Mouse (Mus musculus): ENCODE results near the gene Pkp4. TPM values are rescaled to one million over a fixed set of nuclear protein-coding genes. Genes with fewer than 3 reads are reported as not detected.

The Pkp4 gene
- polyA plus RNA-seq, 1 experiment from 2014 or later: 32.4 TPM

GRCm38 (mm10) chr2:59184107-59185064 is 23.7 kb downstream of the Pkp4 start:
- Histone ChIP-seq H3K27ac (replicated peaks) (no peak overlapping the region), H3K4me1 (peaks cover 30% of the 10 kb centered on the region), H3K36me3 (peaks cover 17% of the 10 kb centered on the region), H3K4me3 (no peak overlapping the region), H3K27me3 (replicated peaks) (no peaks in the 10 kb centered on the region), H3K4me2 (no peak overlapping the region), H3K9me3 (no peaks in the 10 kb centered on the region), H3K9ac (no peak overlapping the region)
- no peak for ATAC-seq (ENCODE audit: extremely low read depth, insufficient number of reproducible peaks, low FRiP score, low TSS enrichment)
- 88% methylated on average over 11 of the region's 11 CpGs for WGBS

DNA sequence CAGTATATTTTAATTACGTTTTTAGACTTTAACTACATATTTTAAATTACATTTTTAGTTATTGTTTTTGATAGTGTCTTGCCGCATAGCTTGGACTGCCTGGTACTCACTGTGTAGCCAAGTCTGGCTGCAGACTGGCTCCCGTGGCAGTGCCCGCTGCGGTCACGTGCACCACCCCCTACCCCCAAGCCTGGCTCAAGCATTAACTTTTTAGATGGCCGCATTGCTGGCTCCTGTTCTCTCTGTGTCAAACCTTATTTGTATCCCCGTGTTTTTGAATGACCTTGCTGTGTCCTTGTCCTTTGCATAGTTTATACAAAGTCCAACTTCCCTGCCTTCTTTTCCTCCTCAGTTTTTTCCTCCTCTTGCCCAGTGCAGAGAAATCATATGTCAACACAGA is 25.5 kb downstream of the Pkp4 start:
- H3K4me1 ChIP-seq: peaks cover 38% of the 10 kb centered on the region
- WGBS: 90% methylated on average over 8 of the region's 8 CpGs
- no peak overlapping the region for H3K4me3 ChIP-seq
- H3K9me3 ChIP-seq: no peaks in the 10 kb centered on the region
- H3K27me3 ChIP-seq (replicated peaks): no peaks in the 10 kb centered on the region
- no peak for ATAC-seq (ENCODE audit: extremely low read depth, insufficient number of reproducible peaks, low FRiP score, low TSS enrichment)
- no peak overlapping the region for H3K27ac ChIP-seq (replicated peaks)
- H3K36me3 ChIP-seq: peaks cover 17% of the 10 kb centered on the region
- H3K9ac ChIP-seq: no peak overlapping the region
- H3K4me2 ChIP-seq: no peak overlapping the region

- no peak overlapping the region for H3K4me3 ChIP-seq
- no peaks in the 10 kb centered on the region for H3K27me3 ChIP-seq (replicated peaks)
- no peak for ATAC-seq (ENCODE audit: extremely low read depth, insufficient number of reproducible peaks, low FRiP score, low TSS enrichment)
Observed at GRCm38 (mm10) chr2:59186966-59187365, 26.3 kb downstream of the Pkp4 start.

DNA sequence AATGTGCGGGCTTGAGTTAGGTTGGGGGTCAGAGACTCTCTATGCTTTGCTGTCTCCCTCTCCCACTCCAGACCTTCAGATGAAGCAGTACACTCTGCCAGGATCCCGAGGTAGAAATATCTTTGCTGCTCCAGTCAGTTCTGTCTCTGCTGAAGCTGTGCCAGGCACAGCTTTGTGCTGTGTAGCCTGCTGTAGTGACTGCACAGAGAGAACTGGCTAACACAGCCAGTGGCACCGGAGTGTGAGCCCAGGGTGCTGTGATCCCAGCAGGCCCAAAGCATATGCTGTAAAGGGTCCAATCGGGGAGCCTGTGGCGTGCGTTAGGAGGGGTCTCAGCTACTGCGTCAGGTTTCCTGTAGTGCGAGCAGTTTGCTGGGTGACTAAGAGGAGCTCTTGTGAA is 27.7 kb downstream of the Pkp4 start:
- H3K4me2 ChIP-seq: no peak overlapping the region
- H3K27ac ChIP-seq (replicated peaks): no peak overlapping the region
- no peaks in the 10 kb centered on the region for H3K27me3 ChIP-seq (replicated peaks)
- WGBS: 78% methylated on average over 8 of the region's 8 CpGs
- H3K4me3 ChIP-seq: no peak overlapping the region
- peaks cover 53% of the 10 kb centered on the region for H3K4me1 ChIP-seq
- H3K9me3 ChIP-seq: no peaks in the 10 kb centered on the region
- no peak overlapping the region for H3K9ac ChIP-seq
- no peak for ATAC-seq (ENCODE audit: extremely low read depth, insufficient number of reproducible peaks, low FRiP score, low TSS enrichment)
- H3K36me3 ChIP-seq: peaks cover 17% of the 10 kb centered on the region

More at GRCm38 (mm10) chr2:59186966-59187365, 26.3 kb downstream of the Pkp4 start:
- Histone ChIP-seq H3K4me1 (peaks cover 40% of the 10 kb centered on the region), H3K9me3 (no peaks in the 10 kb centered on the region), H3K9ac (no peak overlapping the region), H3K4me2 (no peak overlapping the region), H3K36me3 (peaks cover 17% of the 10 kb centered on the region), H3K27ac (replicated peaks) (no peak overlapping the region)
- WGBS: 91% methylated on average over 6 of the region's 6 CpGs

DNA sequence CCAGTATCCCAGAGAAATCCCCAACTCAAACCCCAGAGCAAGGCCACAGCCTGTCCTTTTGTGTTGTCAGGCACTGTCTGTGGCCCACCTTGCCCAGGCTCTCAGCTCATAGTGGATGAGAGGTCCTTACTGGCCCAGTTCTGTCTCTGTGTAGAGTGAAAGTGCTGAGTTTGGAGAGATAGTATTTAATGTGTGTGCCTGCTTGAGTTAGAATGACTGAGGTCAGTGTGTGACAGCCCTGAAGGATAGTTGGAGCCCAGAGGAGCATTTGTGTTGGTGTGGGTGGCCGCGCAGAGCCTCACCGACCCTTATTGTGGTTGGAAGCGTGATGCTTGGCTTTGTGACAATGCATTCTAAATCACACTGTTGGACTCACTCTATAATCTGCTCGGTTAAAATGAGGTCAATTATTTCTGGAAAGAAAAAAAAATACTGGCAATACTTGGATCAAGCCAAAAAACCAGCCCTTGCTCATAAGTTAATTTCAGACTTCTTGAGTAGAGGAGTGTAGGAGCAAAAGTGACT is 29.1 kb downstream of the Pkp4 start:
- no peaks in the 10 kb centered on the region for H3K27me3 ChIP-seq (replicated peaks)
- no peak overlapping the region for H3K9ac ChIP-seq
- 63% methylated on average over 5 of the region's 5 CpGs for WGBS
- peaks cover 59% of the 10 kb centered on the region for H3K4me1 ChIP-seq
- H3K36me3 ChIP-seq: peaks cover 17% of the 10 kb centered on the region
- no peak overlapping the region for H3K4me2 ChIP-seq
- H3K9me3 ChIP-seq: no peaks in the 10 kb centered on the region
- H3K27ac ChIP-seq (replicated peaks): peak overlapping the region; percentile 61
- ATAC-seq (ENCODE audit: extremely low read depth, insufficient number of reproducible peaks, low FRiP score, low TSS enrichment): no peak
- H3K4me3 ChIP-seq: no peak overlapping the region

- WGBS: 81% methylated on average over 10 of the region's 10 CpGs
- Histone ChIP-seq H3K4me1 (peaks cover 60% of the 10 kb centered on the region), H3K9ac (no peak overlapping the region), H3K4me2 (no peak overlapping the region), H3K4me3 (no peak overlapping the region), H3K27me3 (replicated peaks) (no peaks in the 10 kb centered on the region), H3K27ac (replicated peaks) (peak overlapping the region; percentile 61), H3K9me3 (no peaks in the 10 kb centered on the region), H3K36me3 (peaks cover 17% of the 10 kb centered on the region)
- no peak for ATAC-seq (ENCODE audit: extremely low read depth, insufficient number of reproducible peaks, low FRiP score, low TSS enrichment)
Observed at GRCm38 (mm10) chr2:59190186-59190585, 29.5 kb downstream of the Pkp4 start.

DNA sequence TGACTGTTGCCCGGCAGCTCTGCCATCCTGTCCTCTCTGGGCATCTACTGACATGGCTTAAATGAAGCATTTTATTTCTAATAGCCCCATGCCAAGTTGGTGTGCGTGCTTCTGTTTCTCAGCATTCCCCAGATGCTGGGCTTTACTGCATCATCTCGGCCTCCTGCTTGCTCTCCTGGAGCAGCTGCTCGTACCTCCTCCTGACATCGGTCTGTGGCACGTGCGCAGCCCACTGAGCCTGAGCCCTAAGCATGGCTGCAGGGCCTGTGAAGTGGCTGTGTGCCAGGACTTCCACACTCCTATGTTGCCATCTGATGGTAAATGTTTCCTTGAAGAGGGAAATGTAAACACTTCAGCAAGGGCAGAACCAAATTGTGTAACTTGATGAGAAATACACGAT is 30.8 kb downstream of the Pkp4 start:
- WGBS: 76% methylated on average over 8 of the region's 8 CpGs
- H3K27me3 ChIP-seq (replicated peaks): no peaks in the 10 kb centered on the region
- H3K36me3 ChIP-seq: peaks cover 17% of the 10 kb centered on the region
- peak overlapping the region; percentile 24; the same call in 1 of the 2 replicates for H3K27ac ChIP-seq (replicated peaks)
- ATAC-seq (ENCODE audit: extremely low read depth, insufficient number of reproducible peaks, low FRiP score, low TSS enrichment): no peak
- H3K9me3 ChIP-seq: no peaks in the 10 kb centered on the region
- no peak overlapping the region for H3K9ac ChIP-seq
- H3K4me1 ChIP-seq: peaks cover 68% of the 10 kb centered on the region
- H3K4me3 ChIP-seq: no peak overlapping the region
- H3K4me2 ChIP-seq: no peak overlapping the region

DNA sequence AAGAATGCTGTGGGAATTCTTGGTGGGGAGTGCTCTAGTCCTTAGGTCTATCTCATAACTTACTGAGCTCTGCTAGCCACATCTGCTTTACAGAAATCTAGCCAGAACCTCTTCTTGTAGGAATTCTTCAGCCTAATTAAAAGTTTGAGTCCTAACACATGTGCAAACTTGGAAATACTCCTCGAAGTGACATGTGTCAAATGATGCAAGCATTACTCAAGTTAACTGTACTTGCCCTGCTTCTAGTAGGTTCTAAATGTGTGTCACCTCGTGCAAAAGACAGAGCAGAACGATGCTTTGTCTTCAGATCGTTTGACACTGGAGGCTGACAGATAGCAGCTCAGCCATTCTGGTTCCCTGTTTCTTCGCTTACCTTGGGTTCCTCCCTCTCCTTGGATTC is 32.5 kb downstream of the Pkp4 start:
- H3K4me1 ChIP-seq: peaks cover 83% of the 10 kb centered on the region

GRCm38 (mm10) chr2:59197156-59197555 is 36.5 kb downstream of the Pkp4 start:
- no peak overlapping the region for H3K4me2 ChIP-seq
- no peak overlapping the region for H3K9ac ChIP-seq
- no peak overlapping the region for H3K4me3 ChIP-seq
- WGBS: 67% methylated on average over 4 of the region's 4 CpGs
- peaks cover 78% of the 10 kb centered on the region for H3K4me1 ChIP-seq
- ATAC-seq (ENCODE audit: extremely low read depth, insufficient number of reproducible peaks, low FRiP score, low TSS enrichment): no peak
- no peak overlapping the region for H3K27ac ChIP-seq (replicated peaks)
- H3K36me3 ChIP-seq: no peaks in the 10 kb centered on the region
- H3K27me3 ChIP-seq (replicated peaks): no peaks in the 10 kb centered on the region
- H3K9me3 ChIP-seq: no peaks in the 10 kb centered on the region

More for the DNA sequence above, 32.5 kb downstream of the Pkp4 start:
- Histone ChIP-seq H3K9me3 (no peaks in the 10 kb centered on the region), H3K4me3 (no peak overlapping the region), H3K4me2 (no peak overlapping the region), H3K27me3 (replicated peaks) (no peaks in the 10 kb centered on the region), H3K27ac (replicated peaks) (0 out of 2 replicates have a peak overlapping the region, but pooled peaks have one; percentile 8), H3K36me3 (peaks cover 3% of the 10 kb centered on the region), H3K9ac (no peak overlapping the region)
- ATAC-seq (ENCODE audit: extremely low read depth, insufficient number of reproducible peaks, low FRiP score, low TSS enrichment): no peak
- WGBS: 54% methylated on average over 5 of the region's 5 CpGs

DNA sequence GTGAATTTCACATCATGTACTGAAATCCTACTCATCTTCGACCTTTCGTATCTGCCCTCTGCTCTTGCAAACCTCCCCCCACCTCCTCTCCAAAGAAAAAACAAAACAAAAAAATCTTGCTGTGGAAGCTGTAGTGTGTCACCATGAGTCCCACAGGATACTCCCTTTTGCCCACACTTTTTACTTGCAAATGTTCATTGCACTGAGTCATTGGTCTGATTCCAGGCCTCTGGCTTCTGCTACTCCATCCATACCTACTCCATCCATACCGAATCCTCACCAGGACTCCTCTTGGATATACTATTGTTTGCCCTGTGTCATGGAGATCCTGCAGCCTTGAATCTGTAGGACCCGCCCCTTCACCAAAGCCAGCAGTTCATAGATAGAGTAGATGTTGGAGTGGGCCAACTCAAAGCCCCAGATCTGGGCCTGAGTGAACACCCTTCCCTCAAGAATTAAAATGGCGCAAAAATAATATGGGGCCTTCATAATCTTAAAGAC is 38.9 kb downstream of the Pkp4 start:
- WGBS: 86% methylated on average over 5 of the region's 5 CpGs
- Histone ChIP-seq H3K9ac (no peak overlapping the region), H3K27ac (replicated peaks) (no peak overlapping the region), H3K9me3 (no peaks in the 10 kb centered on the region), H3K36me3 (no peaks in the 10 kb centered on the region), H3K4me1 (peaks cover 80% of the 10 kb centered on the region), H3K27me3 (replicated peaks) (no peaks in the 10 kb centered on the region), H3K4me3 (no peak overlapping the region), H3K4me2 (no peak overlapping the region)
- no peak for ATAC-seq (ENCODE audit: extremely low read depth, insufficient number of reproducible peaks, low FRiP score, low TSS enrichment)

GRCm38 (mm10) chr2:59200511-59200910 is 39.9 kb downstream of the Pkp4 start:
- WGBS: 85% methylated on average over 3 of the region's 3 CpGs
- no peak overlapping the region for H3K4me2 ChIP-seq
- H3K27ac ChIP-seq (replicated peaks): peak overlapping the region; percentile 67
- H3K4me1 ChIP-seq: peaks cover 78% of the 10 kb centered on the region
- H3K36me3 ChIP-seq: no peaks in the 10 kb centered on the region
- H3K4me3 ChIP-seq: no peak overlapping the region
- no peaks in the 10 kb centered on the region for H3K27me3 ChIP-seq (replicated peaks)
- H3K9me3 ChIP-seq: no peaks in the 10 kb centered on the region
- H3K9ac ChIP-seq: no peak overlapping the region
- no peak for ATAC-seq (ENCODE audit: extremely low read depth, insufficient number of reproducible peaks, low FRiP score, low TSS enrichment)
